Mouse (Mus musculus): Measurements from ENCODE around the gene Phldb2. TPM values are rescaled to one million over a fixed set of nuclear protein-coding genes. Genes with fewer than 3 reads are reported as not detected.

Phldb2 gene
- polyA plus RNA-seq, 1 experiment = 1.8 TPM

DNA sequence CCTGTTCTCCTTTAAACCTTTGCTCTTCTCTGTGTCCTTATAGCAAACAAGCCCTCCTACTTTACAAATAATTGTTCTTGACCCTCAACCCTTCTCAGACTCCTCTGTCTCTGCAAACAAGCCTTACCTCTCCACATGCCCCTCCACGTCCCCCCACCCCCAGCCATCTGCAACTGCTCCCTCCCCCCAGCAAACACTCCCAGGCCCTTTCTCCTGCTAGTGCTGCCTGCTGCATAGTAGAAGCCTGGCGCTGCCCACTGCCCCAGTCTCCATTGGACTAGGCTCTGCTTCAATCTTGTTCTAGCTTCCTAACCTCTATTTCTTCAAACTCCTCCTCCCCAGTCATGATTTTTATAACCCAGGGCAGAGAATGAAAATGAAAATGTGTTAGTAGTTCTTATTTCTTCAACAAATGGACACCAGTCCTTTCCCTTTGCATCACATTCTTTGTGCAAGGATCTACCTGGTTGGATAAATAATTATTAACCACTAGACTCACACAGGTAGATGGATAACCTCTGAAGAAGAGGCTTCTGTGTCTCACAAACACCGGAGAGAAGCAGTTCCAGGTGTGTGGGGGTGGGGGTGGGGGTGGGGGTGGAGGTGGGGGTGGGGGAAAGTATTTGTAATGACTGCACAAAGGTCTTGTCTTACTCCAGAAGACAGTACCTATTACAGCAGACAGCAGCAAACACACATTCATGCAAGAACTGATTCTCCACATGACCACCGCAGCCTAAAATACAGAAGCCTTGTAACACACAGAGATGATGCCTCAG is 122.1 kb downstream of the Phldb2 start:
- no peak overlapping the region for H3K27ac ChIP-seq (ENCODE audit: control insufficient read depth, insufficient read depth, low read length)
- H3K4me3 ChIP-seq (ENCODE audit: control insufficient read depth, insufficient read depth, low read length) = no peak overlapping the region
- no peaks in the 10 kb centered on the region for H3K27me3 ChIP-seq (ENCODE audit: control insufficient read depth, insufficient read depth, low read length)
- DNase-seq = no peak
- no peaks in the 10 kb centered on the region for H3K36me3 ChIP-seq (ENCODE audit: control insufficient read depth, insufficient read depth, low read length)
- TF ChIP-seq CTCF (IDR thresholded peaks at IDR 0.05; ENCODE audit: borderline replicate concordance, control insufficient read depth, extremely low read depth, insufficient read depth, low read length, poor library complexity) (no peak), POLR2A (IDR thresholded peaks at IDR 0.05; ENCODE audit: control insufficient read depth, extremely low read depth, insufficient read depth, low read length, poor library complexity) (no peak)
- 88% methylated on average over 4 of the region's 4 CpGs for WGBS
- no peaks in the 10 kb centered on the region for H3K4me1 ChIP-seq (replicated peaks; ENCODE audit: control insufficient read depth, insufficient read depth, low read length)

DNA sequence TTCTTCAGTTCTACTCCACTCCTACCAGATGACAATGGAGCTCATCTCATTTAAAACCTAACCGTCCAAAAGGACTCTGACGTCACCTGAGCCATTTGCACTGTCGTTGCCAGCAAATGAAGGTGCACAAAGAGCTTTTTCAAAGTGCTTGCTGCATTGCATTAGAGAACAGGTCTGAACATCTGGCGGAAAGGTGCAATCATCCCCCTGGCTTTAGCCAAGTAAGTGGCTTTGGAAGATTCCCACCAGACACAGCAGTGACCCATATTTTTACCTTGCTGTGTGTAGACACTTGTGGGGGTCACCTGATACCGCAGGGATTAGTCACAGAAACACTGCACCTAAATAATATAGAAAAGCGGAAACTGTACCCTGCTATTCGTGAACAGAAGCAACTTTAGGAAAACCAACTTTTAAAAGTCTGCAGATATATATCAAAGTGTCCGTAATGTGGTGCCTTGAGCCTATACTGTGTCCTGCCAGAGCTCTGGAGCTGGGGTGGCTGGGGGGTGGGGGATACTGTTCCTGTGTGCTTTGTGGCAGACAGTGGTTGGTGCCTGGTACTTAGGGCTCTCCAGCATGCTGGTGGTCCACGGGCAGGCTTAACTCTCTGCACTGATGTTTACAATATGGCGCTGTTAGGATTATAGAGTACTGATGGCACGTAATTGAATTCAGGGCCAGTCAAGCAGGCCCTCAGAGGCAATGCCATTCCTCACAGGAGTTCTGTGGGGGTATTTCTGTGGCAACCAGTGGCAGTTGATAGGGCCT is 123.1 kb downstream of the Phldb2 start:
- WGBS = 91% methylated on average over 11 of the region's 11 CpGs
- H3K4me3 ChIP-seq (ENCODE audit: control insufficient read depth, insufficient read depth, low read length) = no peak overlapping the region
- H3K36me3 ChIP-seq (ENCODE audit: control insufficient read depth, insufficient read depth, low read length) = no peaks in the 10 kb centered on the region
- no peak for TF ChIP-seq CTCF (IDR thresholded peaks at IDR 0.05; ENCODE audit: borderline replicate concordance, control insufficient read depth, extremely low read depth, insufficient read depth, low read length, poor library complexity)
- no peak for TF ChIP-seq POLR2A (IDR thresholded peaks at IDR 0.05; ENCODE audit: control insufficient read depth, extremely low read depth, insufficient read depth, low read length, poor library complexity)
- DNase-seq = no peak
- H3K27me3 ChIP-seq (ENCODE audit: control insufficient read depth, insufficient read depth, low read length) = no peaks in the 10 kb centered on the region
- H3K4me1 ChIP-seq (replicated peaks; ENCODE audit: control insufficient read depth, insufficient read depth, low read length) = no peaks in the 10 kb centered on the region
- H3K27ac ChIP-seq (ENCODE audit: control insufficient read depth, insufficient read depth, low read length) = no peak overlapping the region

DNA sequence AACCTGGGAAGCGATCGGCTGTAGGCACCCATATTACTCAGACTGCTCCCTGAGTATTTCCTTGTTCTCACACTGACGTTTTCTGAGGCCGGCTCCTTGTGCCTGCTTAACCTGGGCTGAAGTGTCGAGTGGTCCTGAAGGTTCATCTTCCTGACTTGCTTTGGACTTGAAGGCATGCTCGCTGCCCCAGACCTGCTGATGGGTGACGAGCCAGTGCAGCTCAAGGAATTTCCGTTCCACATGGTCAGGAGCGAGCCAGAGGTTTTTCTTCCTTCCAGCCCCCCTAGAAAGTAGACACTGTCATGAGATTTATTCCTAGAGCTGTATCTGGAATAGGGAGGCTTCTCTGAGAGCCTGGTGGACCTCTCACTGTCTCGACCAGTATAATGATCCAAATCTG is 128.1 kb downstream of the Phldb2 start:
- no peaks in the 10 kb centered on the region for H3K36me3 ChIP-seq (ENCODE audit: control insufficient read depth, insufficient read depth, low read length)
- no peaks in the 10 kb centered on the region for H3K27me3 ChIP-seq (ENCODE audit: control insufficient read depth, insufficient read depth, low read length)
- H3K4me1 ChIP-seq (replicated peaks; ENCODE audit: control insufficient read depth, insufficient read depth, low read length) = no peaks in the 10 kb centered on the region
- H3K4me3 ChIP-seq (ENCODE audit: control insufficient read depth, insufficient read depth, low read length) = no peak overlapping the region
- 95% methylated on average over 10 of the region's 10 CpGs for WGBS
- DNase-seq = no peak
- no peak for TF ChIP-seq CTCF (IDR thresholded peaks at IDR 0.05; ENCODE audit: borderline replicate concordance, control insufficient read depth, extremely low read depth, insufficient read depth, low read length, poor library complexity)
- no peak for TF ChIP-seq POLR2A (IDR thresholded peaks at IDR 0.05; ENCODE audit: control insufficient read depth, extremely low read depth, insufficient read depth, low read length, poor library complexity)
- no peak overlapping the region for H3K27ac ChIP-seq (ENCODE audit: control insufficient read depth, insufficient read depth, low read length)

DNA sequence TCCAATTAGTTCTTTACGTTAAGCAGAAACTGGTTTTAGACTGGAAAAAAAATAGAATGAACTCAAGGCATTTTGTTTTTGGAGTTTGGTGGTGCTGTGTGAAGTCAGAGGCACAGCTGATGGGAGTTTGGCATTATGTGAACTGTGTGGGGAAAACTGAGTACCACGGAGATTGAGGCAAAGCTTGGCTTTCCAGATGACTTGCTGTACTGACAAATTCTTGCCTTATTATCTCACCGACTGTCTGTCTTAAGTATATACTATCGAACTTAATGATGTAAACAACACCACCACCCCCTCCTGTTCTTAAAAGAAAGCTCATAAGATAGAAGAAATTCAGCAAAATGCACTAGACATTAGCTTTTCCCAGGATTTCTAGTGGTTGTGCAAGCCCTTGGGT is 129.4 kb downstream of the Phldb2 start:
- Histone ChIP-seq H3K27me3 (ENCODE audit: control insufficient read depth, insufficient read depth, low read length) (no peaks in the 10 kb centered on the region), H3K4me1 (replicated peaks; ENCODE audit: control insufficient read depth, insufficient read depth, low read length) (no peaks in the 10 kb centered on the region), H3K36me3 (ENCODE audit: control insufficient read depth, insufficient read depth, low read length) (no peaks in the 10 kb centered on the region), H3K27ac (ENCODE audit: control insufficient read depth, insufficient read depth, low read length) (no peak overlapping the region), H3K4me3 (ENCODE audit: control insufficient read depth, insufficient read depth, low read length) (no peak overlapping the region)
- DNase-seq = no peak
- 91% methylated on average over 4 of the region's 4 CpGs for WGBS
- TF ChIP-seq POLR2A (IDR thresholded peaks at IDR 0.05; ENCODE audit: control insufficient read depth, extremely low read depth, insufficient read depth, low read length, poor library complexity) (no peak), CTCF (IDR thresholded peaks at IDR 0.05; ENCODE audit: borderline replicate concordance, control insufficient read depth, extremely low read depth, insufficient read depth, low read length, poor library complexity) (no peak)

DNA sequence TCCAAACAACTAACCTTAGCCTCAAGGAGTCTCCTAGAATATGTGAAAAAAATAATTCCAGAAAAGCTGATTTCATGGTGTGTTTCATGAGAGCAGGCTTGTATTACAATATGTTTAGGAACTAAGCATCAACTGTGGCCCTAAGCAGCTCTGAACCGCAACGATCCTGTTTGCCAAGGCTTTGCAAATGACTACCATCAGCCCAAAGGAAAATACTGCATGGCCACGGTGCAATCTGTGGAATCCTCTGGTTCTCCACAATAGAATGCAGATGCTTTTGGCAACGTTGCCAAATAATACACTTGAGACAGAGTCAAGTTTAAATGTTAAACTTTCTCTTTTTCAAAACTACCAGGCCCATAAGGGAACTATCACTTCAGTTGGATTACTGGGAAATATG is 133.5 kb downstream of the Phldb2 start:
- 88% methylated on average over 4 of the region's 4 CpGs for WGBS

DNA sequence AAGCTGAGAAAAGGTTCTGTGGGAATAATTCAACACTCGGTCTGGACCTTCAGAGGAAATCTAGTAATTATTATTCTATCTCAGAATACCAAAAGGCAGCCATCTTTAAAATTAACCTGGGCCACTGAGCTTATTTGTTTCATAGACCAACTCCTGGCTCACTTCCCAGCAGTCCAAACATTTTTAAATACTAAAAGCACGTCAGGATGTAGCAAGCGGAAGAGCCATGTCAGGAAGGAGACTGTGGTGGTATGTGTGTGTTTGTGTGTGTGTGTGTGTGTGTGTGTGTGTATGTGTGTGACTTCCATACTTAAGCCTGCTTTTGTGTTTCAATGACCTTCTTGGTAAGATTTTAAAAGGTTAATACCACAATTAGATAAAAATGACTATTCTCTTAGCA is 135.6 kb downstream of the Phldb2 start:
- H3K4me1 ChIP-seq (replicated peaks; ENCODE audit: control insufficient read depth, insufficient read depth, low read length) = no peaks in the 10 kb centered on the region
- no peak overlapping the region for H3K27ac ChIP-seq (ENCODE audit: control insufficient read depth, insufficient read depth, low read length)
- DNase-seq = no peak
- no peaks in the 10 kb centered on the region for H3K27me3 ChIP-seq (ENCODE audit: control insufficient read depth, insufficient read depth, low read length)
- 89% methylated on average over 3 of the region's 3 CpGs for whole genome bisulfite sequencing
- no peaks in the 10 kb centered on the region for H3K36me3 ChIP-seq (ENCODE audit: control insufficient read depth, insufficient read depth, low read length)
- TF ChIP-seq CTCF (IDR thresholded peaks at IDR 0.05; ENCODE audit: borderline replicate concordance, control insufficient read depth, extremely low read depth, insufficient read depth, low read length, poor library complexity) (no peak), POLR2A (IDR thresholded peaks at IDR 0.05; ENCODE audit: control insufficient read depth, extremely low read depth, insufficient read depth, low read length, poor library complexity) (no peak)
- H3K4me3 ChIP-seq (ENCODE audit: control insufficient read depth, insufficient read depth, low read length) = no peak overlapping the region

More for the DNA sequence above, 133.5 kb downstream of the Phldb2 start:
- no peaks in the 10 kb centered on the region for H3K4me1 ChIP-seq (replicated peaks; ENCODE audit: control insufficient read depth, insufficient read depth, low read length)
- no peaks in the 10 kb centered on the region for H3K27me3 ChIP-seq (ENCODE audit: control insufficient read depth, insufficient read depth, low read length)
- no peaks in the 10 kb centered on the region for H3K36me3 ChIP-seq (ENCODE audit: control insufficient read depth, insufficient read depth, low read length)
- H3K27ac ChIP-seq (ENCODE audit: control insufficient read depth, insufficient read depth, low read length) = no peak overlapping the region
- no peak for TF ChIP-seq CTCF (IDR thresholded peaks at IDR 0.05; ENCODE audit: borderline replicate concordance, control insufficient read depth, extremely low read depth, insufficient read depth, low read length, poor library complexity)
- TF ChIP-seq POLR2A (IDR thresholded peaks at IDR 0.05; ENCODE audit: control insufficient read depth, extremely low read depth, insufficient read depth, low read length, poor library complexity) = no peak
- no peak overlapping the region for H3K4me3 ChIP-seq (ENCODE audit: control insufficient read depth, insufficient read depth, low read length)
- DNase-seq = no peak

Measured in thymus, adult 2 months (tissue).